Mouse (Mus musculus) brain, embryonic 14.5 days (tissue): ENCODE data around the gene Rhox3g.
"Not testable (repeated sequence)": the region's sequence is repeated elsewhere in the genome, so short reads cannot be mapped to it uniquely, and the experiment has no call there.

Experiments
- CTCF ChIP-seq: fragments of 200-500 bp; IDR thresholded peaks from 2 replicates; pipeline ENCODE4 v1.5.1; 2012; ENCODE audit warnings: inconsistent platforms, mild to moderate bottlenecking, moderate library complexity, borderline replicate concordance; ENCODE audit not compliant: insufficient read depth, insufficient read length; ENCODE audit errors: extremely low read depth
- POLR2A ChIP-seq: fragments of 200-500 bp; IDR thresholded peaks from 2 replicates; pipeline ENCODE4 v1.6.1; 2012; ENCODE audit warnings: mild to moderate bottlenecking, inconsistent platforms, borderline replicate concordance; ENCODE audit not compliant: poor library complexity, insufficient read depth, insufficient read length, severe bottlenecking; ENCODE audit errors: extremely low read depth

DNA sequence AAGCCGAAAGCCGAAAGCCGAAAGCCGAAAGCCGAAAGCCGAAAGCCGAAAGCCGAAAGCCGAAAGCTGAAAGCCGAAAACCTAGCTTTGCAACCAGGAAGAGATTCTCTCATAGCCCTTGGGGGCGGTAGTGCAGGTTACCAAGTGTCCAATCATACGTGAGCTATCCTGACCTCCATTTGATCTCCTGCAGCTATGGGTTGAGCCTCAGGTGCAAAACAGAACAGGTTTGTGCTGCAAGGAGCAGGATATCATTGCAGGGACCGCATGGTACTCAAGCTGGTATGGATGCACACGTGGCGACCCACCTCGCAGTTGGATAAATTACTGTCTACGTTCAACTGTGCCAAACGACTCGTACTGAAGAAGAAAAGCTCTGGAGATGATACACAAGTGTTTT, 20.8 kb downstream of the Rhox3g start, which contains the start of gene Rhox4f:
- not testable (repeated sequence) for TF ChIP-seq CTCF, POLR2A
